Mouse (Mus musculus): ENCODE results near the gene Grk5.

- no peak for TF ChIP-seq CTCF (IDR thresholded peaks at IDR 0.05; ENCODE audit: control insufficient read depth, insufficient read depth, low read length)
- no peak for TF ChIP-seq POLR2A (IDR thresholded peaks at IDR 0.05; ENCODE audit: borderline replicate concordance, control insufficient read depth, low read depth, low read length)
Observed at GRCm38 (mm10) chr19:61000958-61001357, 111.4 kb downstream of the Grk5 start.
